Mouse (Mus musculus) ES-Bruce4 (cell line): Measurements from ENCODE around the gene Tbc1d8. TPM values are rescaled to one million over a fixed set of nuclear protein-coding genes. Genes with fewer than 3 reads are reported as not detected.

Experiments used
- H3K27ac ChIP-seq: 2 replicates; pipeline ENCODE4 v1.5.1; 2012; ENCODE audit warnings: low read length, inconsistent platforms; ENCODE audit not compliant: insufficient read depth
- H3K27me3 ChIP-seq: 2 replicates; pipeline ENCODE4 v1.6.1; 2012; ENCODE audit warnings: mild to moderate bottlenecking, low read length, inconsistent platforms; ENCODE audit not compliant: control insufficient read depth, poor library complexity, insufficient read depth, severe bottlenecking
- H3K36me3 ChIP-seq: 2 replicates; pipeline ENCODE4 v1.6.1; 2012; ENCODE audit warnings: inconsistent platforms, mild to moderate bottlenecking, low read length, moderate library complexity; ENCODE audit not compliant: control insufficient read depth, poor library complexity, insufficient read depth, severe bottlenecking
- H3K4me1 ChIP-seq: one replicate; pipeline ENCODE4 v1.8.1; 2011; ENCODE audit warnings: low read length; ENCODE audit not compliant: control insufficient read depth, insufficient read depth
- H3K4me3 ChIP-seq: 2 replicates; pipeline ENCODE4 v1.5.1; 2011; ENCODE audit warnings: low read depth, mild to moderate bottlenecking, low read length
- H3K9ac ChIP-seq: 2 replicates; pipeline ENCODE4 v1.6.1; 2012; ENCODE audit warnings: low read depth, mild to moderate bottlenecking, inconsistent platforms; ENCODE audit not compliant: poor library complexity, severe bottlenecking
- H3K9me3 ChIP-seq: replicated peaks from 2 replicates; pipeline ENCODE4 v1.6.1; 2012; ENCODE audit warnings: mild to moderate bottlenecking, low read length, inconsistent platforms; ENCODE audit not compliant: control insufficient read depth, poor library complexity, insufficient read depth, severe bottlenecking
- CTCF ChIP-seq: IDR thresholded peaks from one replicate; pipeline ENCODE4 v1.8.1; 2011; ENCODE audit warnings: low read depth, low read length
- EP300 ChIP-seq: IDR thresholded peaks from 2 replicates; pipeline ENCODE4 v1.6.1; 2011; ENCODE audit warnings: low read depth, low read length; ENCODE audit not compliant: insufficient read depth
- POLR2A ChIP-seq: IDR thresholded peaks from one replicate; pipeline ENCODE4 v1.8.1; 2011; ENCODE audit warnings: low read length; ENCODE audit not compliant: insufficient read depth
- polyA plus RNA-seq: library from polyadenylated mRNA; stranded (reverse); fragments of >200 nt; gene quantifications from 2 replicates; pipeline ENCODE4 v1.2.4, GENCODE M21; 2011; ENCODE audit warnings: low read depth; ENCODE audit not compliant: missing spikeins, insufficient read depth, insufficient read length

The Tbc1d8 gene
- polyA plus RNA-seq, 1 experiment = 35.2 TPM

- no peaks in the 10 kb centered on the region for H3K4me1 ChIP-seq
- no peak for TF ChIP-seq EP300
- no peak overlapping the region for H3K9ac ChIP-seq
- no peaks in the 10 kb centered on the region for H3K36me3 ChIP-seq
- H3K9me3 ChIP-seq = no peaks in the 10 kb centered on the region
- H3K27ac ChIP-seq = no peak overlapping the region
- H3K27me3 ChIP-seq = no peaks in the 10 kb centered on the region
- H3K4me3 ChIP-seq = no peak overlapping the region
These were observed 79.3 kb downstream of the Tbc1d8 start for GRCm38 (mm10) chr1:39399228-39399627.

DNA sequence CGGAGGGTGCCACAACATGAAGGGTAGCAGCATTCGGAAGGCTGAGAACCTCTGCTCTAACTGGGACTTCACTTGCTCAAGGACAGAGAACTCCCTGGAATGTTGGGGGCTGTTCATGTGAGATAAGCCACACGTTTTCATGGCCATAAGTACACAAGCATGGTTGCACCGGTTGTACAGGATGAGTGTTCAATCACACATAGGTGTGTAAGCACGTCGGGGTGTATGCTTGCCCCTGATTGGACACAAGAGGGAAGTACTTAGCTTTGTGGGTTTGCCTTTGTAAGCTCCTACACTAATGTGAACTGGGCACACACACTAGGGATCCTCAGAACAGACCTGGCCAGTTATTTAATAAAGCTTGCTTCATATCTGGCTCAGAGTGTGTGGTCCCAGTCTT, 80.3 kb downstream of the Tbc1d8 start:
- no peak overlapping the region for H3K27ac ChIP-seq
- H3K9me3 ChIP-seq = no peaks in the 10 kb centered on the region
- no peaks in the 10 kb centered on the region for H3K27me3 ChIP-seq
- H3K4me1 ChIP-seq = no peaks in the 10 kb centered on the region
- TF ChIP-seq EP300 (no peak), CTCF (no peak), POLR2A (no peak)
- H3K9ac ChIP-seq = no peak overlapping the region
- H3K36me3 ChIP-seq = no peaks in the 10 kb centered on the region
- H3K4me3 ChIP-seq = no peak overlapping the region

- H3K4me3 ChIP-seq = no peak overlapping the region
- no peaks in the 10 kb centered on the region for H3K36me3 ChIP-seq
- H3K4me1 ChIP-seq = no peaks in the 10 kb centered on the region
- no peak overlapping the region for H3K9ac ChIP-seq
- no peaks in the 10 kb centered on the region for H3K9me3 ChIP-seq
- H3K27ac ChIP-seq = no peak overlapping the region
- no peaks in the 10 kb centered on the region for H3K27me3 ChIP-seq
- TF ChIP-seq POLR2A = no peak
- TF ChIP-seq EP300 = no peak
- no peak for TF ChIP-seq CTCF
These were observed 82.2 kb downstream of the Tbc1d8 start for GRCm38 (mm10) chr1:39396347-39396746.

DNA sequence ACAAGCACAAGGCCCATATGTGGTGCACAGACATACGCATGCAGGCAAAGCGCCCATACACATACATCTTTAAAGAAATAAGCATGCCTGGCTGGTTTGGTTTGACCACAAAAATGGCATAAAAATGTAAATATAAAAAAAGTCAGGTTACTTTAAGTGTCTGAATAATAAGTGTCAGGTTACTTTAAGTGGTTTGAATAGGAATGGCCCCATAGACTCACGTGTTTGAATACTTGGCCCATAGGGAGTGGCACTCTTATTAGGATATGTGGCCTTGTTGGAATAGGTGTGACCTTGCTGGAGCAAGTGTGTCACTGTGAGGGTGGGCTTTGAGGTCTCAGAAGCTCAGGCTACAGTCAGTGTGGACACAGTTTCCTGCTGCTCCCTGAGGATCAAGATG, 83.9 kb downstream of the Tbc1d8 start:
- no peak for TF ChIP-seq CTCF
- no peak for TF ChIP-seq POLR2A
- TF ChIP-seq EP300 = no peak
- no peaks in the 10 kb centered on the region for H3K4me1 ChIP-seq
- H3K27ac ChIP-seq = no peak overlapping the region

GRCm38 (mm10) chr1:39394096-39394495, 84.5 kb downstream of the Tbc1d8 start:
- TF ChIP-seq CTCF = no peak
- TF ChIP-seq POLR2A = no peak
- TF ChIP-seq EP300 = no peak

More for the DNA sequence above, 83.9 kb downstream of the Tbc1d8 start:
- Histone ChIP-seq H3K36me3 (no peaks in the 10 kb centered on the region), H3K4me3 (no peak overlapping the region), H3K9me3 (no peaks in the 10 kb centered on the region), H3K27me3 (no peaks in the 10 kb centered on the region), H3K9ac (no peak overlapping the region)

GRCm38 (mm10) chr1:39393217-39393867, 85.2 kb downstream of the Tbc1d8 start:
- H3K4me1 ChIP-seq = no peaks in the 10 kb centered on the region
- H3K27ac ChIP-seq = no peak overlapping the region
- H3K36me3 ChIP-seq = no peaks in the 10 kb centered on the region
- no peaks in the 10 kb centered on the region for H3K9me3 ChIP-seq
- TF ChIP-seq EP300 (no peak), CTCF (no peak), POLR2A (no peak)
- no peak overlapping the region for H3K9ac ChIP-seq
- H3K27me3 ChIP-seq = no peaks in the 10 kb centered on the region
- H3K4me3 ChIP-seq = no peak overlapping the region

More at GRCm38 (mm10) chr1:39394096-39394495, 84.5 kb downstream of the Tbc1d8 start:
- Histone ChIP-seq H3K27me3 (no peaks in the 10 kb centered on the region), H3K9ac (no peak overlapping the region), H3K4me1 (no peaks in the 10 kb centered on the region), H3K36me3 (no peaks in the 10 kb centered on the region), H3K27ac (no peak overlapping the region), H3K9me3 (no peaks in the 10 kb centered on the region), H3K4me3 (no peak overlapping the region)
